Mouse (Mus musculus) hindbrain, embryonic 14.5 days (tissue): ENCODE results near the gene Zc3h12d. TPM values are rescaled to one million over a fixed set of nuclear protein-coding genes. Genes with fewer than 3 reads are reported as not detected.

Experiments
- ATAC-seq: fragments of 200-750 bp; cut with Nextera tagmentation; 2 replicates; pipeline ENCODE4 v1.8.0; 2017; ENCODE audit warnings: moderate number of reproducible peaks, mild to moderate bottlenecking, moderate TSS enrichment, moderate library complexity; ENCODE audit not compliant: low FRiP score
- DNase-seq: peaks from one replicate; pipeline ENCODE4 v3.0.0-alpha.2; 2015; ENCODE audit warnings: low spot score
- H3K27ac ChIP-seq: fragments of 300-500 bp; sonication (generic); 2 replicates; pipeline ENCODE4 v1.5.1; 2014; ENCODE audit warnings: mild to moderate bottlenecking, moderate library complexity
- H3K27me3 ChIP-seq: fragments of 300-500 bp; sonication (generic); 2 replicates; pipeline ENCODE4 v1.6.1; 2014; ENCODE audit warnings: mild to moderate bottlenecking, low read length, mixed read lengths; ENCODE audit not compliant: control insufficient read depth, insufficient read depth
- H3K36me3 ChIP-seq: fragments of 300-500 bp; sonication (generic); replicated peaks from 2 replicates; pipeline ENCODE4 v1.6.1; 2014; ENCODE audit not compliant: control insufficient read depth, insufficient read depth
- H3K4me1 ChIP-seq: fragments of 300-500 bp; sonication (generic); replicated peaks from 2 replicates; pipeline ENCODE4 v1.6.1; 2014; ENCODE audit warnings: antibody characterized with exemption, low read length, mixed read lengths; ENCODE audit not compliant: control insufficient read depth, insufficient read depth
- H3K4me2 ChIP-seq: fragments of 300-500 bp; sonication (generic); replicated peaks from 2 replicates; pipeline ENCODE4 v1.6.1; 2014; ENCODE audit warnings: mild to moderate bottlenecking, moderate library complexity
- H3K4me3 ChIP-seq: fragments of 300-500 bp; sonication (generic); replicated peaks from 2 replicates; pipeline ENCODE4 v1.5.1; 2014; ENCODE audit warnings: mild to moderate bottlenecking, low read length
- H3K9ac ChIP-seq: fragments of 300-500 bp; sonication (generic); 2 replicates; pipeline ENCODE4 v1.6.1; 2014
- H3K9me3 ChIP-seq: fragments of 300-500 bp; sonication (generic); 2 replicates; pipeline ENCODE4 v1.6.1; 2016; ENCODE audit warnings: low read length; ENCODE audit not compliant: control insufficient read depth
- WGBS: fragments of 180-500 bp; shearing (Covaris S2); extraction: QIAGEN DNeasy Blood & Tissue Kit; methylation state at CpG from one replicate; pipeline ENCODE4 v1.1.7; 2014; 5-methylcytosine and 5-hydroxymethylcytosine counted together
- polyA plus RNA-seq: library from polyadenylated mRNA; unstranded; fragments of >200 nt; fragmentation: Nextera tagmentation; extraction: Ambion mirVana; gene quantifications from 2 replicates; pipeline ENCODE4 v1.2.1, GENCODE M21; 2014

The Zc3h12d gene
- polyA plus RNA-seq: 0.14 and 0.25 TPM in 2 replicates

GRCm38 (mm10) chr10:7832171-7832676, at the start of gene Zc3h12d:
Zc3h12d (plus strand) TSS chr10:7832470.
- H3K36me3 ChIP-seq: no peaks in the 10 kb centered on the region
- no peak within 1 kb of the TSS for H3K27ac ChIP-seq
- H3K9ac ChIP-seq: no peak within 1 kb of the TSS
- ATAC-seq: 0 out of 2 replicates have a peak, but pooled peaks have one; percentile 38
- no peaks in the 10 kb centered on the region; the same call in 1 of the 2 replicates for H3K4me1 ChIP-seq
- no peak within 1 kb of the TSS for H3K4me3 ChIP-seq
- WGBS: 4% methylated on average over 15 of the region's 15 CpGs
- no peak for DNase-seq
- H3K4me2 ChIP-seq: peak within 1 kb of the TSS; percentile 28
- no peaks in the 10 kb centered on the region for H3K27me3 ChIP-seq
- H3K9me3 ChIP-seq: no peaks in the 10 kb centered on the region

GRCm38 (mm10) chr10:7787319-7787718, 45.0 kb upstream of the Zc3h12d start:
- Histone ChIP-seq H3K36me3 (peaks cover 14% of the 10 kb centered on the region; the same call in 1 of the 2 replicates), H3K9ac (no peak overlapping the region), H3K4me2 (no peak overlapping the region), H3K4me3 (no peak overlapping the region), H3K27ac (no peak overlapping the region), H3K4me1 (peaks cover 7% of the 10 kb centered on the region), H3K27me3 (no peaks in the 10 kb centered on the region), H3K9me3 (no peaks in the 10 kb centered on the region)
- DNase-seq (no peak), ATAC-seq (no peak)
- 63% methylated on average over 2 of the region's 2 CpGs for WGBS

GRCm38 (mm10) chr10:7792254-7792750, 40.0 kb upstream of the Zc3h12d start:
- Histone ChIP-seq H3K4me3 (peak overlapping the region; percentile 53), H3K36me3 (peaks cover 29% of the 10 kb centered on the region), H3K27ac (peak overlapping the region; percentile 77; the same call in 1 of the 2 replicates), H3K4me1 (peaks cover 17% of the 10 kb centered on the region), H3K27me3 (no peaks in the 10 kb centered on the region), H3K9ac (peak overlapping the region; percentile 76), H3K9me3 (no peaks in the 10 kb centered on the region), H3K4me2 (peak overlapping the region; percentile 60)
- under 1% methylated on average over 10 of the region's 10 CpGs for WGBS
- DNase-seq: no peak
- ATAC-seq: peak; percentile 70

- ATAC-seq (peak; percentile 95), DNase-seq (peak; percentile 98)
- Histone ChIP-seq H3K4me1 (peaks cover 17% of the 10 kb centered on the region), H3K27ac (peak within 1 kb of the TSS; percentile 77; the same call in 1 of the 2 replicates), H3K36me3 (peaks cover 35% of the 10 kb centered on the region), H3K4me3 (peak within 1 kb of the TSS; percentile 53), H3K9me3 (no peaks in the 10 kb centered on the region), H3K4me2 (peak within 1 kb of the TSS; percentile 86), H3K9ac (peak within 1 kb of the TSS; percentile 76), H3K27me3 (no peaks in the 10 kb centered on the region)
- WGBS: under 1% methylated on average over 52 of the region's 52 CpGs
Observed at GRCm38 (mm10) chr10:7792751-7793385, 39.4 kb upstream of the Zc3h12d start, which contains the start of the genes Ginm1 and Ppil4. Ginm1 (minus strand) TSS chr10:7792824. Ppil4 (plus strand) TSS chr10:7792891.

GRCm38 (mm10) chr10:7801258-7801657, 31.0 kb upstream of the Zc3h12d start:
- no peak for DNase-seq
- Histone ChIP-seq H3K9me3 (no peaks in the 10 kb centered on the region), H3K9ac (no peak overlapping the region), H3K27me3 (no peaks in the 10 kb centered on the region), H3K27ac (no peak overlapping the region), H3K36me3 (peaks cover 97% of the 10 kb centered on the region), H3K4me2 (no peak overlapping the region), H3K4me3 (no peak overlapping the region), H3K4me1 (no peaks in the 10 kb centered on the region)
- 94% methylated on average over 3 of the region's 3 CpGs for WGBS
- no peak for ATAC-seq

GRCm38 (mm10) chr10:7802519-7803140, 29.6 kb upstream of the Zc3h12d start:
- Histone ChIP-seq H3K9me3 (no peaks in the 10 kb centered on the region), H3K4me2 (no peak overlapping the region), H3K36me3 (peaks cover 95% of the 10 kb centered on the region), H3K27me3 (no peaks in the 10 kb centered on the region), H3K9ac (no peak overlapping the region), H3K4me1 (no peaks in the 10 kb centered on the region), H3K4me3 (no peak overlapping the region), H3K27ac (no peak overlapping the region)
- ATAC-seq: no peak
- no peak for DNase-seq
- WGBS: 93% methylated on average over 2 of the region's 2 CpGs

- Histone ChIP-seq H3K4me1 (no peaks in the 10 kb centered on the region), H3K27ac (no peak overlapping the region), H3K36me3 (peaks cover 90% of the 10 kb centered on the region), H3K9ac (no peak overlapping the region), H3K4me2 (no peak overlapping the region), H3K27me3 (no peaks in the 10 kb centered on the region), H3K4me3 (no peak overlapping the region), H3K9me3 (no peaks in the 10 kb centered on the region)
- 47% methylated on average over 2 of the region's 2 CpGs for WGBS
- peak; percentile 87 for DNase-seq
- peak; percentile 53; the same call in 1 of the 2 replicates for ATAC-seq
Observed at GRCm38 (mm10) chr10:7809937-7810336, 22.3 kb upstream of the Zc3h12d start.

GRCm38 (mm10) chr10:7816476-7816875, 15.8 kb upstream of the Zc3h12d start:
- H3K36me3 ChIP-seq: peaks cover 81% of the 10 kb centered on the region
- H3K9me3 ChIP-seq: no peaks in the 10 kb centered on the region
- no peak overlapping the region for H3K4me2 ChIP-seq
- H3K4me1 ChIP-seq: no peaks in the 10 kb centered on the region
- no peak for ATAC-seq
- 91% methylated on average over 2 of the region's 2 CpGs for WGBS
- no peak overlapping the region for H3K27ac ChIP-seq
- no peak overlapping the region for H3K9ac ChIP-seq
- H3K4me3 ChIP-seq: no peak overlapping the region
- no peak for DNase-seq
- no peaks in the 10 kb centered on the region for H3K27me3 ChIP-seq

- 94% methylated on average over 4 of the region's 4 CpGs for WGBS
- no peaks in the 10 kb centered on the region for H3K4me1 ChIP-seq
- H3K27ac ChIP-seq: no peak overlapping the region
- H3K27me3 ChIP-seq: no peaks in the 10 kb centered on the region
- DNase-seq: no peak
- no peaks in the 10 kb centered on the region for H3K9me3 ChIP-seq
- H3K4me3 ChIP-seq: no peak overlapping the region
- H3K4me2 ChIP-seq: no peak overlapping the region
- no peak for ATAC-seq
- H3K36me3 ChIP-seq: peaks cover 77% of the 10 kb centered on the region
- no peak overlapping the region for H3K9ac ChIP-seq
Observed at GRCm38 (mm10) chr10:7818676-7819075, 13.6 kb upstream of the Zc3h12d start.
